Mouse (Mus musculus): ENCODE data around the gene Scrg1. TPM values are rescaled to one million over a fixed set of nuclear protein-coding genes. Genes with fewer than 3 reads are reported as not detected.

Gene Scrg1
- total and polyA plus RNA-seq, 3 experiments, result 0.29 TPM; not detected in 2

GRCm38 (mm10) chr8:57430901-57431300 is 24.8 kb upstream of the Scrg1 start:
- Histone ChIP-seq H3K4me3 (no peak overlapping the region), H3K27ac (no peak overlapping the region), H3K36me3 (ENCODE audit: control insufficient read depth, insufficient read depth, low read length) (no peaks in the 10 kb centered on the region), H3K79me2 (replicated peaks; ENCODE audit: control insufficient read depth, insufficient read depth, low read length) (no peaks in the 10 kb centered on the region), H3K27me3 (ENCODE audit: control insufficient read depth, insufficient read depth, low read length) (no peaks in the 10 kb centered on the region), H3K4me1 (ENCODE audit: control insufficient read depth, insufficient read depth, low read length) (peaks cover under 1% of the 10 kb centered on the region), H3K9ac (ENCODE audit: low read depth, low read length) (no peak overlapping the region)
- no peak for DNase-seq
- intact Hi-C loops (cut with DNase I), result loop anchor here (5.0 kb wide), 2 partner anchors 36 to 81 kb away; partner anchors contain the start of gene Hmgb2
- 74% methylated on average over 11 of the region's 11 CpGs for WGBS
- no peak for TF ChIP-seq POLR2A (IDR thresholded peaks at IDR 0.05; ENCODE audit: insufficient read depth, low read depth, low read length)
- TF ChIP-seq CTCF (IDR thresholded peaks at IDR 0.05), result 0 out of 2 replicates have a peak, but pooled peaks have one; percentile 5
- TF ChIP-seq EP300 (IDR thresholded peaks at IDR 0.05; ENCODE audit: insufficient read depth, low read depth, low read length), result no peak

GRCm38 (mm10) chr8:57432802-57433201 is 22.9 kb upstream of the Scrg1 start:
- no peak overlapping the region for H3K4me3 ChIP-seq
- H3K4me1 ChIP-seq (ENCODE audit: control insufficient read depth, insufficient read depth, low read length), result no peaks in the 10 kb centered on the region
- H3K27ac ChIP-seq, result no peak overlapping the region
- no peak for DNase-seq
- H3K9ac ChIP-seq (ENCODE audit: low read depth, low read length), result no peak overlapping the region
- intact Hi-C loops (cut with DNase I), result loop anchor here (5.0 kb wide), 2 partner anchors 34 to 79 kb away; partner anchors contain the start of gene Hmgb2
- H3K79me2 ChIP-seq (replicated peaks; ENCODE audit: control insufficient read depth, insufficient read depth, low read length), result no peaks in the 10 kb centered on the region
- WGBS, result 83% methylated on average over 5 of the region's 5 CpGs
- H3K27me3 ChIP-seq (ENCODE audit: control insufficient read depth, insufficient read depth, low read length), result no peaks in the 10 kb centered on the region
- H3K36me3 ChIP-seq (ENCODE audit: control insufficient read depth, insufficient read depth, low read length), result no peaks in the 10 kb centered on the region
- TF ChIP-seq POLR2A (IDR thresholded peaks at IDR 0.05; ENCODE audit: insufficient read depth, low read depth, low read length) (no peak), CTCF (IDR thresholded peaks at IDR 0.05) (no peak)

GRCm38 (mm10) chr8:57435768-57436436 is 19.8 kb upstream of the Scrg1 start:
- Histone ChIP-seq H3K4me3 (no peak overlapping the region), H3K79me2 (replicated peaks; ENCODE audit: control insufficient read depth, insufficient read depth, low read length) (no peaks in the 10 kb centered on the region), H3K9ac (ENCODE audit: low read depth, low read length) (no peak overlapping the region), H3K27ac (no peak overlapping the region), H3K36me3 (ENCODE audit: control insufficient read depth, insufficient read depth, low read length) (no peaks in the 10 kb centered on the region), H3K27me3 (ENCODE audit: control insufficient read depth, insufficient read depth, low read length) (no peaks in the 10 kb centered on the region), H3K4me1 (ENCODE audit: control insufficient read depth, insufficient read depth, low read length) (no peaks in the 10 kb centered on the region)
- TF ChIP-seq EP300 (IDR thresholded peaks at IDR 0.05; ENCODE audit: insufficient read depth, low read depth, low read length), result no peak
- no peak for TF ChIP-seq POLR2A (IDR thresholded peaks at IDR 0.05; ENCODE audit: insufficient read depth, low read depth, low read length)
- TF ChIP-seq CTCF (IDR thresholded peaks at IDR 0.05), result no peak
- WGBS, result 56% methylated on average over 18 of the region's 18 CpGs
- DNase-seq, result no peak
- intact Hi-C loops (cut with DNase I), result no loop called here

- intact Hi-C loops (cut with DNase I), result no loop called here
- Histone ChIP-seq H3K27me3 (ENCODE audit: control insufficient read depth, insufficient read depth, low read length) (no peaks in the 10 kb centered on the region), H3K4me3 (no peak overlapping the region), H3K4me1 (ENCODE audit: control insufficient read depth, insufficient read depth, low read length) (no peaks in the 10 kb centered on the region), H3K9ac (ENCODE audit: low read depth, low read length) (no peak overlapping the region), H3K36me3 (ENCODE audit: control insufficient read depth, insufficient read depth, low read length) (no peaks in the 10 kb centered on the region), H3K79me2 (replicated peaks; ENCODE audit: control insufficient read depth, insufficient read depth, low read length) (no peaks in the 10 kb centered on the region), H3K27ac (no peak overlapping the region)
- DNase-seq, result no peak
- no peak for TF ChIP-seq POLR2A (IDR thresholded peaks at IDR 0.05; ENCODE audit: insufficient read depth, low read depth, low read length)
- TF ChIP-seq EP300 (IDR thresholded peaks at IDR 0.05; ENCODE audit: insufficient read depth, low read depth, low read length), result no peak
- no peak for TF ChIP-seq CTCF (IDR thresholded peaks at IDR 0.05)
- 89% methylated on average over 9 of the region's 9 CpGs for WGBS
Observed at GRCm38 (mm10) chr8:57436437-57436796, 19.3 kb upstream of the Scrg1 start.

GRCm38 (mm10) chr8:57441131-57441530 is 14.6 kb upstream of the Scrg1 start:
- H3K27ac ChIP-seq, result no peak overlapping the region
- H3K4me3 ChIP-seq, result no peak overlapping the region
- no peak for DNase-seq
- intact Hi-C loops (cut with DNase I), result no loop called here
- no peak for TF ChIP-seq CTCF (IDR thresholded peaks at IDR 0.05)
- TF ChIP-seq POLR2A (IDR thresholded peaks at IDR 0.05; ENCODE audit: insufficient read depth, low read depth, low read length), result no peak
- no peak for TF ChIP-seq EP300 (IDR thresholded peaks at IDR 0.05; ENCODE audit: insufficient read depth, low read depth, low read length)
- H3K9ac ChIP-seq (ENCODE audit: low read depth, low read length), result no peak overlapping the region
- H3K27me3 ChIP-seq (ENCODE audit: control insufficient read depth, insufficient read depth, low read length), result no peaks in the 10 kb centered on the region
- no peaks in the 10 kb centered on the region for H3K36me3 ChIP-seq (ENCODE audit: control insufficient read depth, insufficient read depth, low read length)
- H3K79me2 ChIP-seq (replicated peaks; ENCODE audit: control insufficient read depth, insufficient read depth, low read length), result no peaks in the 10 kb centered on the region
- no peaks in the 10 kb centered on the region for H3K4me1 ChIP-seq (ENCODE audit: control insufficient read depth, insufficient read depth, low read length)
- 51% methylated on average over 4 of the region's 4 CpGs for WGBS

GRCm38 (mm10) chr8:57441556-57441955 is 14.2 kb upstream of the Scrg1 start:
- DNase-seq, result no peak

More at GRCm38 (mm10) chr8:57441556-57441955, 14.2 kb upstream of the Scrg1 start:
- no peak overlapping the region for H3K27ac ChIP-seq
- WGBS, result 88% methylated on average over 5 of the region's 5 CpGs
- no peaks in the 10 kb centered on the region for H3K79me2 ChIP-seq (replicated peaks; ENCODE audit: control insufficient read depth, insufficient read depth, low read length)
- TF ChIP-seq POLR2A (IDR thresholded peaks at IDR 0.05; ENCODE audit: insufficient read depth, low read depth, low read length) (no peak), CTCF (IDR thresholded peaks at IDR 0.05) (no peak), EP300 (IDR thresholded peaks at IDR 0.05; ENCODE audit: insufficient read depth, low read depth, low read length) (no peak)
- no peak overlapping the region for H3K4me3 ChIP-seq
- no peaks in the 10 kb centered on the region for H3K27me3 ChIP-seq (ENCODE audit: control insufficient read depth, insufficient read depth, low read length)
- no peaks in the 10 kb centered on the region for H3K36me3 ChIP-seq (ENCODE audit: control insufficient read depth, insufficient read depth, low read length)
- H3K9ac ChIP-seq (ENCODE audit: low read depth, low read length), result no peak overlapping the region
- H3K4me1 ChIP-seq (ENCODE audit: control insufficient read depth, insufficient read depth, low read length), result no peaks in the 10 kb centered on the region
- intact Hi-C loops (cut with DNase I), result no loop called here
